Mouse (Mus musculus): ENCODE data around the gene Ddah2. TPM values are rescaled to one million over a fixed set of nuclear protein-coding genes. Genes with fewer than 3 reads are reported as not detected.

Gene Ddah2
- polyA plus RNA-seq, 1 experiment from 2014 or later = 261 TPM

GRCm38 (mm10) chr17:35070556-35071229 lies 11.9 kb downstream of the Ddah2 start:
- Histone ChIP-seq H3K9ac (replicated peaks) (no peak overlapping the region), H3K4me2 (no peak overlapping the region), H3K4me3 (replicated peaks) (no peak overlapping the region), H3K4me1 (peaks cover under 1% of the 10 kb centered on the region; the same call in 1 of the 2 replicates), H3K36me3 (no peaks in the 10 kb centered on the region), H3K27ac (replicated peaks) (no peak overlapping the region), H3K27me3 (replicated peaks) (peaks cover 22% of the 10 kb centered on the region), H3K9me3 (replicated peaks) (no peaks in the 10 kb centered on the region)
- 61% methylated on average over 6 of the region's 6 CpGs for WGBS
- ATAC-seq (ENCODE audit: low FRiP score) = no peak

GRCm38 (mm10) chr17:35071454-35071853 lies 12.6 kb downstream of the Ddah2 start:
- H3K27me3 ChIP-seq (replicated peaks) = peaks cover 14% of the 10 kb centered on the region
- no peaks in the 10 kb centered on the region for H3K9me3 ChIP-seq (replicated peaks)
- H3K4me2 ChIP-seq = no peak overlapping the region
- no peaks in the 10 kb centered on the region for H3K36me3 ChIP-seq
- H3K4me3 ChIP-seq (replicated peaks) = no peak overlapping the region
- H3K27ac ChIP-seq (replicated peaks) = no peak overlapping the region
- 80% methylated on average over 9 of the region's 9 CpGs for WGBS
- H3K9ac ChIP-seq (replicated peaks) = no peak overlapping the region
- H3K4me1 ChIP-seq = no peaks in the 10 kb centered on the region
- ATAC-seq (ENCODE audit: low FRiP score) = no peak

GRCm38 (mm10) chr17:35074097-35074496 lies 15.3 kb downstream of the Ddah2 start:
- WGBS = 40% methylated on average over 17 of the region's 17 CpGs
- H3K4me2 ChIP-seq = no peak overlapping the region
- no peak for ATAC-seq (ENCODE audit: low FRiP score)
- no peak overlapping the region for H3K27ac ChIP-seq (replicated peaks)
- H3K4me3 ChIP-seq (replicated peaks) = no peak overlapping the region
- H3K4me1 ChIP-seq = peaks cover 15% of the 10 kb centered on the region
- no peaks in the 10 kb centered on the region for H3K9me3 ChIP-seq (replicated peaks)
- no peaks in the 10 kb centered on the region for H3K36me3 ChIP-seq
- H3K27me3 ChIP-seq (replicated peaks) = no peaks in the 10 kb centered on the region
- no peak overlapping the region for H3K9ac ChIP-seq (replicated peaks)

GRCm38 (mm10) chr17:35076507-35077176 lies 17.8 kb downstream of the Ddah2 start, which contains the start of gene Ly6g6e:
Gene Ly6g6e, plus strand, starts transcription at chr17:35076902.
- peak within 1 kb of the TSS; percentile 49 for H3K4me2 ChIP-seq
- ATAC-seq (ENCODE audit: low FRiP score) = no peak
- WGBS = 25% methylated on average over 10 of the region's 10 CpGs
- no peaks in the 10 kb centered on the region for H3K9me3 ChIP-seq (replicated peaks)
- H3K36me3 ChIP-seq = no peaks in the 10 kb centered on the region
- no peaks in the 10 kb centered on the region for H3K27me3 ChIP-seq (replicated peaks)
- 0 out of 2 replicates have a peak within 1 kb of the TSS, but pooled peaks have one; percentile 14 for H3K9ac ChIP-seq (replicated peaks)
- H3K4me3 ChIP-seq (replicated peaks) = peak within 1 kb of the TSS; percentile 21
- no peak within 1 kb of the TSS for H3K27ac ChIP-seq (replicated peaks)
- peaks cover 15% of the 10 kb centered on the region for H3K4me1 ChIP-seq

GRCm38 (mm10) chr17:35077285-35077684 lies 18.4 kb downstream of the Ddah2 start:
- no peaks in the 10 kb centered on the region for H3K9me3 ChIP-seq (replicated peaks)
- H3K27me3 ChIP-seq (replicated peaks) = no peaks in the 10 kb centered on the region
- peak overlapping the region; percentile 49 for H3K4me2 ChIP-seq
- WGBS = 19% methylated on average over 2 of the region's 2 CpGs
- peak overlapping the region; percentile 21; the same call in 1 of the 2 replicates for H3K4me3 ChIP-seq (replicated peaks)
- 0 out of 2 replicates have a peak overlapping the region, but pooled peaks have one; percentile 14 for H3K9ac ChIP-seq (replicated peaks)
- H3K27ac ChIP-seq (replicated peaks) = no peak overlapping the region
- ATAC-seq (ENCODE audit: low FRiP score) = peak; percentile 22; the same call in 1 of the 2 replicates
- H3K4me1 ChIP-seq = peaks cover 15% of the 10 kb centered on the region
- H3K36me3 ChIP-seq = no peaks in the 10 kb centered on the region

GRCm38 (mm10) chr17:35077786-35078233 lies 19.0 kb downstream of the Ddah2 start, which contains the start of gene Ly6g6d:
Gene Ly6g6d, minus strand, starts transcription at chr17:35078065.
- H3K27ac ChIP-seq (replicated peaks) = no peak within 1 kb of the TSS
- H3K4me3 ChIP-seq (replicated peaks) = peak within 1 kb of the TSS; percentile 21
- H3K9ac ChIP-seq (replicated peaks) = 0 out of 2 replicates have a peak within 1 kb of the TSS, but pooled peaks have one; percentile 14
- H3K27me3 ChIP-seq (replicated peaks) = no peaks in the 10 kb centered on the region
- peak within 1 kb of the TSS; percentile 49 for H3K4me2 ChIP-seq
- WGBS = 8% methylated on average over 14 of the region's 14 CpGs
- no peaks in the 10 kb centered on the region for H3K36me3 ChIP-seq
- H3K4me1 ChIP-seq = peaks cover 15% of the 10 kb centered on the region
- H3K9me3 ChIP-seq (replicated peaks) = no peaks in the 10 kb centered on the region
- peak; percentile 52; the same call in 1 of the 2 replicates for ATAC-seq (ENCODE audit: low FRiP score)

GRCm38 (mm10) chr17:35079778-35080177 lies 20.9 kb downstream of the Ddah2 start:
- Histone ChIP-seq H3K4me2 (no peak overlapping the region), H3K4me1 (peaks cover 15% of the 10 kb centered on the region), H3K9me3 (replicated peaks) (no peaks in the 10 kb centered on the region), H3K4me3 (replicated peaks) (no peak overlapping the region), H3K27me3 (replicated peaks) (no peaks in the 10 kb centered on the region), H3K27ac (replicated peaks) (no peak overlapping the region), H3K9ac (replicated peaks) (no peak overlapping the region), H3K36me3 (no peaks in the 10 kb centered on the region)
- ATAC-seq (ENCODE audit: low FRiP score) = no peak
- WGBS = 71% methylated on average over 9 of the region's 9 CpGs

GRCm38 (mm10) chr17:35080248-35080647 lies 21.4 kb downstream of the Ddah2 start:
- H3K36me3 ChIP-seq = no peaks in the 10 kb centered on the region
- no peak overlapping the region for H3K4me3 ChIP-seq (replicated peaks)
- WGBS = 64% methylated on average over 6 of the region's 6 CpGs
- H3K9me3 ChIP-seq (replicated peaks) = no peaks in the 10 kb centered on the region
- no peak overlapping the region for H3K27ac ChIP-seq (replicated peaks)
- ATAC-seq (ENCODE audit: low FRiP score) = no peak
- H3K9ac ChIP-seq (replicated peaks) = no peak overlapping the region
- H3K4me2 ChIP-seq = no peak overlapping the region
- H3K27me3 ChIP-seq (replicated peaks) = no peaks in the 10 kb centered on the region
- H3K4me1 ChIP-seq = peaks cover 15% of the 10 kb centered on the region

GRCm38 (mm10) chr17:35080710-35081109 lies 21.9 kb downstream of the Ddah2 start:
- H3K4me3 ChIP-seq (replicated peaks) = no peak overlapping the region
- H3K4me2 ChIP-seq = no peak overlapping the region
- no peaks in the 10 kb centered on the region for H3K36me3 ChIP-seq
- WGBS = 78% methylated on average over 4 of the region's 4 CpGs
- no peak for ATAC-seq (ENCODE audit: low FRiP score)
- H3K27me3 ChIP-seq (replicated peaks) = no peaks in the 10 kb centered on the region
- no peak overlapping the region for H3K9ac ChIP-seq (replicated peaks)
- H3K27ac ChIP-seq (replicated peaks) = no peak overlapping the region
- H3K9me3 ChIP-seq (replicated peaks) = no peaks in the 10 kb centered on the region
- peaks cover 15% of the 10 kb centered on the region for H3K4me1 ChIP-seq

GRCm38 (mm10) chr17:35082841-35083576 lies 24.2 kb downstream of the Ddah2 start:
- H3K4me3 ChIP-seq (replicated peaks) = no peak overlapping the region
- H3K9me3 ChIP-seq (replicated peaks) = no peaks in the 10 kb centered on the region
- no peaks in the 10 kb centered on the region for H3K27me3 ChIP-seq (replicated peaks)
- no peak overlapping the region for H3K27ac ChIP-seq (replicated peaks)
- no peak overlapping the region for H3K9ac ChIP-seq (replicated peaks)
- 91% methylated on average over 16 of the region's 16 CpGs for WGBS
- H3K4me2 ChIP-seq = no peak overlapping the region
- peaks cover 3% of the 10 kb centered on the region; the same call in 1 of the 2 replicates for H3K4me1 ChIP-seq
- no peaks in the 10 kb centered on the region for H3K36me3 ChIP-seq
- no peak for ATAC-seq (ENCODE audit: low FRiP score)

- no peak for ATAC-seq (ENCODE audit: low FRiP score)
- Histone ChIP-seq H3K4me1 (no peaks in the 10 kb centered on the region), H3K9me3 (replicated peaks) (no peaks in the 10 kb centered on the region), H3K36me3 (no peaks in the 10 kb centered on the region), H3K4me3 (replicated peaks) (no peak overlapping the region), H3K27me3 (replicated peaks) (no peaks in the 10 kb centered on the region), H3K4me2 (no peak overlapping the region), H3K27ac (replicated peaks) (no peak overlapping the region), H3K9ac (replicated peaks) (no peak overlapping the region)
- WGBS = 85% methylated on average over 3 of the region's 3 CpGs
Measured at GRCm38 (mm10) chr17:35083929-35084497, 25.2 kb downstream of the Ddah2 start.

Data from neural tube, embryonic 15.5 days (tissue).